Mouse (Mus musculus) CD4-positive helper T cell, adult 2 months (primary cell): ENCODE results near the gene Mchr1.
"Not testable (repeated sequence)": the region's sequence is repeated elsewhere in the genome, so short reads cannot be mapped to it uniquely, and the experiment has no call there.

Experiments used
- DNase-seq: peaks from one replicate; pipeline ENCODE4 v3.0.0-alpha.2; 2012; ENCODE audit warnings: low read depth, missing footprints, low spot score

The Mchr1 gene

DNA sequence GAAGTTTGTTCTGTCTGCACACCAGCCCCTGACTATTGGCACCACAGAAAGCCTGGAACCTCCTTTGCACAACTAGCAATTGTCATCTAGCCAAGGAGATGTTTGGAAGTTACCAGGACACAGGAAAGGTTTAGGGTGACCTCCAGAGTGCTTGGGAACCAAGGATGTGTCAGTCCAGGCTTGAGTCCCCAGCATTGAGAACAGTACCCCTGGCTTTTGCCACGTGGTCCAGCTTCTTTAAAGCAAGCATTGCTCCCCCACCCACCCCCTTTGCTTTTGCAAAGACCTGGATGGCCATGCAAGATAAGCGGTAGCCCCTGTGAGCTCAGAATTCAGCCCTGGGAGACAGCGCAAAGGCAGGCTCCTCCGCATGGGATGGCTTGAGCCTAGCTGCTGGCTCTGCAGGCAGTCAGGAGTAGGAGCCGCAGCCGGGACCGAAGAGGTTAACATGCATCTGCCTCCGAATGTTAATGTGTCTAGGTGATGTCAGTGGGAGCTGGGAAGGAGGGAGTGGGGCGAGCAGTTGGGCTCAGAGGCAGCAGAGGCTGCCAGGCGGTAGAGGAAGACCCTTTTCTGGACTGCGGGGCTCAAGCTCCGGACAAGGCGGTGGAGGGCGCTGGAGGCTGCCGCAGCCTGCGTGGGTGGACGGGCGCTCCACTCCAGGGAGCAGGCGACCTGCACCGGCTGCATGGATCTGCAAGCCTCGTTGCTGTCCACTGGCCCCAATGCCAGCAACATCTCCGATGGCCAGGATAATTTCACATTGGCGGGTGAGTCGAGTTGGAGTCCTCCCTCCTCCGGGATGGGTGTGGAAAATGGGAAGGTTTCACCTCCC is at the start of gene Mchr1:
Mchr1 (plus strand) TSS at position 414 of the 835 bp plus-strand sequence.
- no peak for DNase-seq

DNA sequence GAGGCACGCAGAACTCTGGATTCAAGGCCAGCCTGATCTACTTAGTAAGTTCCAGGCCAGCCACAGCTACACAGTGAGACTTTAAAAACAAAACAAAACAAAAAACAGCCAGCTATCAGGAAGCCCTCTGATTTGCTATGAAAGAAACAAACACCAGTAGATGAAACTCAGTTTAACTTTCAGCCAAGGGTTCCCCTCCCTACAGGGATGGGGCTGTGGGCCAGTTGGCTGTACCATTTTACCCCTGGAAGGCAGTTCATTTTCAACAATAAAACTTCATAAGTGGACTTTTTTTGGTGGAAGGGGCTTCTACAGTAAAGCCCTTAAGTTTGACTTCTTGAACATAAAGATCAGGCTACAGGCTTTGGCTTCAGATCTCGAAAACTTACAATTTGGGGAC is 46.2 kb upstream of the Mchr1 start:
- no peak for DNase-seq

DNA sequence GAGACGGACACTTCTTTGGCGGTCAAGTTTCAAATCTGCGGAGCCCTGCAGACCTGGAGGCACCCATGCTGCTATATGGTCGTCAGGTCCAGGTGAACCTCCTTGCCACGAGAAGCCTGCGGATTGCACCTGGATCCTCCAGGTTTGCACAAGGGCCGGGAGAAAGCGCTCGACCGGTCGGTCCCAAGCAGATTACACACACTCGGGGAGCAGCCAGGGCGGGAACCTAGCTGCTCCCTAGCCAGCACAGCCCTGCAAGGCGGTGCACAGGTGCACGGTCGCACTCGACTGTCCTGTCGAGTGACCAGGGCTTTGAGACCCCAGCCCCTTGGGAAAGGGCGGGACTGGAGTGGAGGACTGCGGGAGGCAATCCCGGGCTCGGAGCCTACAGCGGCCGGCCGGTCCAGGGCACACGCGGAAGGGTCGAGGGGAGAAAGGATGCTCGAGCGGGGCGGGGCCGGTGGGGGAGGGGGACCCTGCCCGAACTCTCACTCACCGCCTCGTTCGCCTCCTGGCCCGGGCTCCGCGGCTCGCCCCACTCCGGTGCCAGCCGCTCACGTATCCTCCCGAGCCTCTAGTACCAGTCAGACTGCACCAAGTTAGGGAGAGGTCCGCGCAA is 45.2 kb upstream of the Mchr1 start:
- DNase-seq: peak; percentile 59

DNA sequence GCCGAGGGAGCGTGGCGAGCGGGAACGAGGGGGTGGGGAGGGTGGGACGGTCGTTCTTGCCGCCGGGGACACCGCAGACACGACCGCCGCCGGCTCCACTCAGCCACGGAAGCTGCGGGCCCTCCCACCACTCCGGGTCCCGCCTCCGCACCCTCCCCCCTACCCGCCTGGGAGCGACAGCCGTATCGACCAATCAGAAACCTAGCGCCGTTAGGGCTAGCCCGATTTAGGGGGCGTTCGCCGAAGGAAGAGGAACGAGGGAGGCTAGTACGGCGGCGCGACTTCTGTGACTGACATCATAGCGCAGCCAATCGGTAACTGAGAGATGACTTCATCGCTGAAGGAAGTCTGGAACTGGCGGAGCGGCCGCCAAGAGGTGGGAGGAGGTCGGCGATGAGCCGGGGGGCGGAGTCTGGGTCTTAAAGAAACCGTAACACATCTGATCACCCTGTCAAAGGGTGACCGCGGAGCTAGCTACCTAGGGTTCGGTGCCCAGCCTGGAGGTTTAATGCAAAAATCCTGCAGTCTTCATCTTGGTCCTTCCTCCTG is 44.6 kb upstream of the Mchr1 start, which contains the start of gene Mrtfa:
Mrtfa (minus strand) TSS at position 128 of the 549 bp plus-strand sequence.
- peak; percentile 100 for DNase-seq

DNA sequence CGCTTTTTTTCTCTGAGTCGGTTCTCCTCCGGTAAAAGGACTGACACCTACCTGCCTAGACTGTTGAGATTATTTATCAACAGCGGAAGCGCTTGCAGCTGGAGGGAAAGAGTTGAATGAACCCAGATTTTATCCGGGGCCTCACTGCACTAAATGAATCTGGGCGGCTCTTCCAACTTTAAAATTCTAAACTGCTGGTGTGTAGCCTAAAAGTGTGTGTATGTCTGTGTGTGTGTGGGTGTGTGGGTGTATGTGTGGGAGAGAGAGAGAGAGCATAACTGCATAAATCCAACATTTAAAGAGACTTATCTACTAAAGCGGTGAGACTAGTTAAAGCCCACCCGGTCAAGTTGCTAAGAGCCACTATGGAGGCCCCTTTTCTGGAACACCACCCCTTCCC is 44.0 kb upstream of the Mchr1 start:
- no peak for DNase-seq

DNA sequence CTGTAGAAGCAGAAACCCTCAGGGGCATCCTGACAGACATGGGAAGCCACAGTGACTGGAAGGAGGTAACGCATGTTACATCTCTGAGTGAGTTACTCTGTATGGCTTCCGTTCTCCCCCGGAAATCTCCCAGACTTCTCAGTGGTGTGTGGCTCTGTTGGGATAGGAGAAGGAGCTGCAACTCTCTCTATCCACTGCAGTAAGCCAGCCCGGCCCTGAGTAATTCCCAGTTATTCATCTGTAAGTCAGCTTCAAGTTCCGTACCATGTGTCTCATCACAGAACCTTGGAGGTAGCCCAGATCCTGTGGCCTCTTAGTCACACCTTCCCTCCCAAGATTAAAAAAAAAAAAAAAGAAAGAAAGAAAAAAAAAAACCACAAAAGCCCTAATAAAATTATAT is 43.0 kb upstream of the Mchr1 start:
- no peak for DNase-seq

DNA sequence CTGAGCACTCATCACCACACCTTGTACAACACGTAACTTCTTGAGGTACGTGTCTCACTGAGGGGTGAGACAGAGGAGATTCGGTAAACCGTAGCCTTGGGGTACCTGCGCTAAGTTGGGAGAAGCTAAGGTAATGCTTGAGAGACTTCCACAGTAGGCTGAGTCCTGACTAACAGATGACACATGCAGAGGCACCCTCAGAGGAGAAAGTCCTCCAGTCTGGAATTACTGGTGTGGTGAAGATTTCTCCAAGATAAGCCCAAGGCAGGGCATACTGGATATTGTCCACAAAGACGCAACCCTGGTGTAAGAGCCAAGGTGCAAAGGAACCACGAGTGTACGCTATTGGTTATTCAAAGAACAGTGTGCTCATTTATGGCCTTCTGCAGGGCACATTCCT is 42.4 kb upstream of the Mchr1 start:
- DNase-seq: no peak

DNA sequence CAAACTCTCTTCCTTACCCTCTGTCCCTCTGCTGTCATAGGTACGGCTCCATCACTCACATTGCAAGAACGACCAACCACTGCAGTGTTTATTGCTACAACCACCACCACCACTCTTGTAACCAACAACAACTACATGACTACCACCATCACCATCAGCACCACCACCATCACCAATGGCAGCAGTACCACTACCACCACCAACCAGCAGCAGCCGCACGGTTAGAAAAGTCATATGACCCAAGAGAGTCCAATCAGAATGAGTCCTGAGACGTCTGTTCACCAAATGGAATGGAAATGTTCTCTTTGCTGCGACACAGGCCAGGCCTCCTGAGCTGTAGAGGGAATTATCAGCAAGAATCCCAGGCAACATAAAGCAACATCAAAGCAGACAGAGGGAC is 40.5 kb upstream of the Mchr1 start:
- no peak for DNase-seq

DNA sequence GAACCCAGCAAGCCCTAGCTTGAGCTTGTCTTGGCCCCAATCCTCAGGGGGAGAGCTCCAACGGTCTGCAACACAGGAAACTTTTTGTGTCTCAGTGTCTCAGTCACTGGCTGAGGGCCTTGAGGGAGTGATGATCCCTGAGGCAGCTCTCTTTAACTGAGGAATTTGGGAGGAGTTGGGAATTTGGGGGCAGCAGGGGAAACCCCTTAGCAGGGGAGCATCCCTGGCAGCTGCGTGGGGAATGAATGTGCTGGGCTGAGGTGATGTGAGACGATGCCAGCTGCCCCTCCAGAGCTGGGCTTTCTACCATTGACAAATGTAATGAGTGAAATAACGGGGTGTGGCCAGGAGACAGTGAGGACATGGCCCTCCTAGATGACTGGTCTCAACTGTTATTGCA is 39.9 kb upstream of the Mchr1 start:
- DNase-seq: no peak

DNA sequence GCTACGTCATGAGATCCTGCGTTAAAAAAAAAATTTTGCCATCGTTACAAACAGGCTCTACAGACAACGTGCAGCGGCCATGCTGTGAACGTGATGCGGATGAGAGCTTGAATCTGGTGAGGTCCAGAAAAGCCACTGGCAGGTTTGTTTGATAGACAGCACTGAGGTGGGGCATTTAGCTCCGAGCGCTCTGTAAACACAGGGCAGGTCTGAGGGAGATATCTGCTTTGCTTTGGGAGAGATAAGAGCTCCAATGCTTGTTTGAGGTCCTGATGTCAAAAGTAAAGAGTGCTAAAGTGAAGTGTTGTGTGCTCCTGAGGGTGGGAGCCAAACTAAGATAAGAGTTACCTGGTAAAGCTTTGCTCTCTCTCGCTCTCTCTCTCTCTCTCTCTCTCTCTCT is 38.1 kb upstream of the Mchr1 start:
- DNase-seq: no peak

DNA sequence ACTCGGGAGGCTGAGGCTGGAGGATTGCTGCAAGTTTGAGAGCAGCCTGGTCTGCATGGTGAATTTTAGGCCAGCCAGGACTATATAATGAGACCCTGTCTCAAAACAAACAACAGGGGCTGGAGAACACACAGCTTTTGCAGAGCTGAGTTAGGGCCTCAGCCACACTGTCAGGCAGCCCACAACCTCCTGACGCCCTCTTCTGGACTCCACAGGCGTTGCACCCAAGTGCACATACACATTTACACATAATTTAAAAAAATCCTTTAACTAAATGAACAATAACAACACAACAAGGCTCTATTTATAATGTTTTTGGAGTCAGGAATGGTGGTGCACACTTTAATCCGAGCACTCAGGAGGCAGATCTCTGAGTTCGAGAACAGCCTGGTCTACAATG is 36.9 kb upstream of the Mchr1 start:
- peak; percentile 34 for DNase-seq

DNA sequence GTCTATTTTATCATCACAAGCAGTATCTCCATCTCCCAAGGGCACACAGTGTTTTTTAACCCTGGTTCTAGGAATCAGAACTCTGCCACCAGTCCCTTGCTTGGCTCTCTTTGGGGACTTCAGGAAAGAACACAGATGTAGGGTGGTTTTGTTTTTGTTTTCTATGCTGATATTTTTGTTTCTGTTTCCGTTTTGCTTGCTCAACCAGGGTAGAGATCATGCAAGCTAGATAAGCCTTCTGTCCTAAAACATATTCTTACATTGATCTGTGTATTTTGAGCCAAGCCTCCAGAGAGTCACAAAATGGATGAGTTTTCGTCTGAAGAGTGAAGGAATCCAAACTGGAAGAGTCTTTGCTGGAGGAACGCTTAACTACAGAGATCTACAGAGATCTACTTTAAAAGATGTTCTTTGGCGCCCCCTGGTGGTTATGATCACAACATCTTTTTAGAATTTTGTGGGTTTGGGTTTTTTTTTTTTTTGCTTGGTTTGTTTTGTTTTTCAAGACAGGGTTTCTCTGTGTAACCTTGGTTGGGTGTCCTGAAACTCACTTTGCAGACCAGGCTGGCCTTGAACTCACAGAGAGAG is 35.8 kb upstream of the Mchr1 start:
- DNase-seq: peak; percentile 84

DNA sequence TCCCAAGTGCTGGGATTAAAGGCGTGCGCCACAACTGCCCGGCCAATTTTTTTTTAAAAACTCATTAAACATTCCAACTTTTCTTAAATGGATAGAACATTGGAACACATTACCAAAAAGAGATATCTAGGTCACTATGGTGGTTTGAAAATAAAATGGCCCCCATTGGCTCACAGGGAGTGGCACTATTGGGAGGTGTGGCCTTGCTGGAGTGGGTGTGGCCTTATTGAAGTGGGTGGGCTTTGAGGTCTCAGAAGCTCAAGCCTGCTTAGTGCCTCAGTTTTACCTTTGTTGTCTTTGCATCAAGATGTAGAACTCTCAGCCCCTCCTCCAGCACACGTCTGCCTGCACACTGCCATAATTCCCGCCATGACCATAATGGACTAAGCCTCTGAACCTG is 32.8 kb upstream of the Mchr1 start:
- DNase-seq: no peak

DNA sequence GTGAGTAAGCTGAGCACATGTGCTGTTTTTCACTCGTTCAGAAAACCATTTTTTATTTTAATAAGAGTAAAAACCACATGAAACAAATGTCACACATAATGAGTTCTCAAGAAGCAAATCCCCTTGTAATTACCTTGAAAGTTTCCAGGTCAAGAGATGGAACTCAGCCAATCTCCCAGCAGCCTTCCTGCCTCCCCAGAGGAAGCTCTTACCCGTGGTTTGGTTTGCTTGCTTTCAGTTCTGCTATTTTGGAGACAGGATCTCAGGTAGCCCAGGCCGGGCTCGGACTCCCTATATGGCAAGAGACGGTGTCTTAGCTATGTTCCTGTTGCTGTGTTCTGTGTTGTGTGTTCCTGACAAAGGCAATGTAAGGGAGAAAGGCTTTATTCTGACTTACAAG is 24.8 kb upstream of the Mchr1 start:
- peak; percentile 37 for DNase-seq

DNA sequence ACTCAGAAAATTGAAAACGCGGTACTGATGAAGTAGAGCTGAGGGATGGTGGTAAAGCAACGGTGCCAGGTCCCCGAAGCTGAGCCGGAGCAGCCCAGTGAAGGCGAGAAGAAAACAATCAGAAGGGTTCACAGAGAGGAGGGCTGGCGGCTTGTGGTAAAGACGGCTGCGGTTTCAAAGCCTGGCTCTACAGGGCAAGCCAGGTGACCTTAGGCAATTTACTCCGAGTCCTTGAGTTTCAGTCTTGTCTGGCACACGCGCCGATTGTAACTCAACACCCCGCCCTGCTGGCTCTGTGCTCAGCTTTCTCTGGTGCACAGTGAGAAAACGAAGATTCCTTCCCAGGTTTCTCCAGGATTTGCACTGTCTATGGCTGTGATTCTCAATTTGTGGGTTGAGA is 22.3 kb upstream of the Mchr1 start:
- no peak for DNase-seq

DNA sequence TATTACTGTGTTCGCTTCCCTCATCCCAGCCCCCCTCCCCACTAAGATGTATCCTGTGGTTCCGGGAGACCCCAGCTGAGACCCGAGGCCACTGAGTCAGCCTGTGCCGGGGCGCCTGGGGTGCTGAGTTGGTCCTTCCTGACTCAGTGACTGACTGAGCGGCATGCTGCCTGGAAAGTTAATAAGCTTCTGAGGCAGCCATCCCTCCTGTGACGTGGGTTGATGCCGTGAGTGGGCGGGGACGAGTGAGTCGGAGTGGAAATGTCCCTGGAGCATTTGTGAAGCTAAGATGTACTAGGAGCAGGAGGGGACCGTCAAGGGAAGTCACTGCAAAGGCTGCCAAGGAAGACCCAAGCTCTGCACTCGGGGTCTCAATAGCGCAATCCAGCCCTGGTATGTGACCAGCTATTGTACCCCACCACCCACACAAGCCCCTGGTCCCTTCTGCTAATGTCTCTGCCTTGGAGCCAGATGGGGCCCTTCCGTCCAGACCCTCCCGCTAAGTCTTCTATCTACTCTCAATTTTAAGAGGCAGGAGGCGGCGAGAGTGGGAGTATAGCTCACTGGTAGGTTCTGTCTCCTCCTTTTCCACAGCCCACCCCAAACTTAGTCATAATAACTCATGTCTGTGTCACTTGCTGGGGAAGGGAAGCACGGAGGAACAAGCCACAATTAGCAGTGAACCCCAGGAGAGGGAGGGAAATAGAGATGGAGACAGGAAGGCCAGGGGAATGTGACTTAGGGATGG is 18.2 kb upstream of the Mchr1 start:
- DNase-seq: no peak

DNA sequence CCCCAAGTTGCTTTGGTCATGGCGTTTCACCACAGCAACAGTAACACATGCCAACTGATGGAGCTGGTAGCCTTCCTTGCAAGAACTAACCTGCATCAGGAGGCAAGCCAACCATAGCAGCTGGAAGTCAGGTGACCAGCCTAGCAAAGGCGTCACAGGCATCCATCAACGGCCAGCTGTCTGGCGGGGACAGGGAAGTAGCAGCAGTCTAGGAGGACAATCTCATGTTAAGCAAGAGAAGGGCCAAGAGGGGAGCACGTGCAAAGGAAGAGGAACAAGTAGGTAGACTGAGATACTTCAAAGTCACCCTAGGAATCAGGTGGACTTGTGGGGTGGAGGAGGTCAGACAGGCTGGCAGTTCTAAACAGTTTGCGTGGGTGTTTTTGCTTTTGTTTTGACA is 16.2 kb upstream of the Mchr1 start:
- DNase-seq: no peak

DNA sequence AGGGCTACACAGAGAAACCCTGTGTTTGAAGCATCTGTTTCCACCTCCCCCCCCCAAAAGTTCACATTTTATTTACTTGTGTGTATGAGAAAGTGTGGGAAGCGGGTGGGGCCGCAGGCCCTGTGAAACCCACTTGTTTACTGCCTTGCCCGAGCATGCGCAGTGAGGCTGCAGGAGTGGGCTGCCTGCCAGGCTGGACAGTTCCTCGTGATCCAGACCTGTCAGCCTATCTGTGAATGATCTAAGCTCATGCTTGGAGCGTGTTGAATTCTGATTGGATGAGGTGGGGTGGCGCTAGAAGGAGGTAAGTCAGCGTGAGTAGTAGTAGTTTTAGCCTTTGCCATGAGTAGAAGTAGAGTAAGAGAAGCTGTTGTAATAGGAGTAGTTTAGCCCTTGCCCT is 15.2 kb upstream of the Mchr1 start:
- DNase-seq: not testable (repeated sequence)

DNA sequence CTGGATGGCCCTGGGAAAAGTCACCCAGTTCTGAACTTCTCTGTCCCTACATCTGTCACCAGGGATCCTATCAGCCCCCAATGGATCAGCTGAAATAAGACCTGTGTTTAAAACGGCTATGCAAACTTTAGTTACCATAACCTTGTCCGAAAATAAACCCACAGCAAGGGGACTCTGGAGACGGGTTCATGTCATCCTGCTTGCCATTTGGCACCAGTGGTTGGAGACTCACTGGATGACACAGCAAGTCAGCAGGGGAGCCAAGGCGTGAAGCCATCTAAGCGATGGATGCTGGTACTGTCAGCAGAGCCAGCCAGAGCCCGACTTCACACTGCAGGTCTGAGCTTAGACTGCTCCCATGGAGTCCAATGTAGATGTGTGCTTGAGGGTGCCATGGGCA is 13.9 kb upstream of the Mchr1 start:
- DNase-seq: no peak

DNA sequence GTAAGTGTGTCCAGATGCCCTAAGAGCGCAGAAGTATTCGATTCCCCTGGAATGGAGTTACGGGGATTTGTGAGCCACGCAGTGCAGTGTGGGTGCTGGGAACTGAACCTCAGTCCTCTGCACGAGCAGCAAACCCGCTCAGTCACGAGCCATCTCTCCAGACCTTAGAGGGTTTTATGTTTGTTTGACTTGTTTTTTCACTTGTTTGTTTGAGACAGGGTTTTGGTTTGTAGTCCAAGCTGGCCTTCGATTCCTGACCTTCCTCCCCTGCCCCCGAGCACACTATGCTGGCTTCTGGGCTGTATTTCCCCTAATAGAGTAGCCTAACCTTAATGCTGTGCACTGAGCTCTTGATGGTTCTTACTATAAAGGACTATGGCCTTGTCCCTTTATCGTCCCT is 10.3 kb upstream of the Mchr1 start:
- no peak for DNase-seq

DNA sequence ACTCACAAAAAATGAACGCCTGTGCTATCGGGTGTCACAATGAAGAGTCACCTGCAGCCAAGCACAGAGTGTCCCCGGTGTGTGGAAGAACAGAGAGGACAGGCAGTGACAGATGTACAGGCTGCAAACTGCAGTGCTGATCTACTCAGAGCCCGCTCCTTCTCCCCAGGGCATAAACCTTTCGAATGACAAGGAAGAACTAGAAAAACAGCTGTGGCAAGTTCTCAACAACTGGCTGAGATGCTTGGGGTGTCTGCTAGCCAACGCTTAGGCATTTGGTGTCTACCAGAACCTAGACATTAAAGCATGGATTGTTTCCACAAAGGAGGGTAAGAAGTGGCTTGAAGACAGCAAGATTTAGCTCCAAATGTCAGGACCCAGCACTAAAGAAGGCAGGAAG is 9.6 kb upstream of the Mchr1 start:
- DNase-seq: no peak

DNA sequence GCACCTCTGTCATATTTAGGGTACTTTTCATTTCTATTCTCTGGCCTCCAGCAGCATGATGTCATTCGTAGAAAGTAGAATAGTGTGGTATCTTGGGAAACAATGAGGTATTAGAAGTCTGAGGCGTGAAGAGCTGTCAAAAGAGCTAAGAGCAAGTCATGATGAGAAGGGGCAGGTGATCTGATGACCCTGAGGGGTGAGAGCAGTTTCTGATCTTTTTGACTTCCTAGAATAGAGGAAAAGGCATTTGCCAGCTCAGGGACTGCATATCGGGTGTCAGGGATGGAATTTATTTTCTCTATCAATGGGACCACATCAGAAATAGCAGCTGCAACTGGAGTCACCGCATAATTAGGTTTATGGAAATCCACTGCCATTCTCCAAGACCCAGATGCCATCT is 8.5 kb upstream of the Mchr1 start:
- no peak for DNase-seq
